9 mouse cellular contexts compared by ENCODE assay signal in genomic region chr2:30933917-30934450, GRCm38 (mm10). TPM values are rescaled to one million over a fixed set of nuclear protein-coding genes. Genes with fewer than 3 reads are reported as not detected.
A peak's percentile ranks its signal among the peaks of the same experiment; 100 is the strongest.
DNase-seq lines count a peak whose midpoint lies in the region; ATAC-seq lines count a peak whose summit lies in the region.
"Had no signal": no experiment of that assay in that cellular context is flagged by ENCODE, and none has a peak within 500 bp of the region (broad histone marks: within the 10 kb centered on the region; RNA-seq: fewer than 3 reads in every experiment).

No protein-coding gene starts in this region.

- 0 out of 2 replicates have a peak, but pooled peaks cover 2% of the 10 kb centered on the region for H3K27me3 ChIP-seq in kidney, embryonic 14.5 days (ENCODE audit: control insufficient read depth, insufficient read depth, low read length)
- H3K27me3 ChIP-seq in heart, embryonic 10.5 days (ENCODE audit: insufficient read depth, poor library complexity, severe bottlenecking), result peaks cover 7% of the 10 kb centered on the region; the same call in 1 of the 2 replicates
- no peaks in the 10 kb centered on the region for H3K27me3 ChIP-seq in midbrain, embryonic 14.5 days (ENCODE audit: control insufficient read depth, insufficient read depth, low read length)
- no peaks in the 10 kb centered on the region for H3K27me3 ChIP-seq in splenic B cell, adult 2 months (ENCODE audit: control insufficient read depth, insufficient read depth, low read length, poor library complexity, severe bottlenecking)
- H3K27me3 ChIP-seq: midbrain, embryonic 12.5 days had no signal

- no peak for ATAC-seq in kidney, embryonic 14.5 days (ENCODE audit: low FRiP score, low TSS enrichment)
- ATAC-seq in midbrain, embryonic 14.5 days (ENCODE audit: low FRiP score, low TSS enrichment), result no peak

- H3K4me2 ChIP-seq in kidney, embryonic 14.5 days (replicated peaks; ENCODE audit: low read depth, low read length), result no peak overlapping the region
- no peak overlapping the region for H3K4me2 ChIP-seq in midbrain, embryonic 14.5 days (ENCODE audit: low read length)
- H3K4me2 ChIP-seq: midbrain, embryonic 12.5 days had no signal

- no peaks in the 10 kb centered on the region for H3K9me3 ChIP-seq in kidney, embryonic 14.5 days (ENCODE audit: control insufficient read depth, low read length)
- no peaks in the 10 kb centered on the region for H3K9me3 ChIP-seq in heart, embryonic 10.5 days
- H3K9me3 ChIP-seq in midbrain, embryonic 14.5 days (ENCODE audit: control insufficient read depth, low read length), result no peaks in the 10 kb centered on the region
- H3K9me3 ChIP-seq: midbrain, embryonic 12.5 days had no signal

- no peak overlapping the region for H3K4me3 ChIP-seq in kidney, embryonic 14.5 days (ENCODE audit: low read length)
- no peak overlapping the region for H3K4me3 ChIP-seq in heart, embryonic 10.5 days
- no peak overlapping the region for H3K4me3 ChIP-seq in midbrain, embryonic 14.5 days (replicated peaks; ENCODE audit: low read depth, low read length)
- H3K4me3 ChIP-seq: midbrain, embryonic 12.5 days had no signal

- 0 out of 2 replicates have a peak, but pooled peaks cover 3% of the 10 kb centered on the region for H3K4me1 ChIP-seq in kidney, embryonic 14.5 days (ENCODE audit: control insufficient read depth, insufficient read depth, low read length)
- peaks cover 10% of the 10 kb centered on the region for H3K4me1 ChIP-seq in heart, embryonic 10.5 days
- H3K4me1 ChIP-seq in midbrain, embryonic 14.5 days (ENCODE audit: control insufficient read depth, insufficient read depth, low read length), result peaks cover 10% of the 10 kb centered on the region; the same call in 1 of the 2 replicates

- no peak overlapping the region for H3K27ac ChIP-seq in kidney, embryonic 14.5 days (ENCODE audit: low read depth, low read length)
- no peak overlapping the region for H3K27ac ChIP-seq in heart, embryonic 10.5 days
- H3K27ac ChIP-seq in midbrain, embryonic 14.5 days (replicated peaks; ENCODE audit: low read depth, low read length), result no peak overlapping the region

- no peaks in the 10 kb centered on the region for H3K36me3 ChIP-seq in kidney, embryonic 14.5 days (ENCODE audit: control insufficient read depth, insufficient read depth, low read length)
- H3K36me3 ChIP-seq in heart, embryonic 10.5 days, result no peaks in the 10 kb centered on the region
- no peaks in the 10 kb centered on the region for H3K36me3 ChIP-seq in midbrain, embryonic 14.5 days (ENCODE audit: control insufficient read depth, insufficient read depth, low read length)
- H3K36me3 ChIP-seq in splenic B cell, adult 2 months (ENCODE audit: control insufficient read depth, insufficient read depth, low read length, poor library complexity, severe bottlenecking), result peaks cover 2% of the 10 kb centered on the region; the same call in 1 of the 2 replicates
- H3K36me3 ChIP-seq: midbrain, embryonic 12.5 days had no signal

- DNase-seq in kidney, adult 11 months, result peak; percentile 57
- DNase-seq in adipocyte (ENCODE audit: low spot score), result peak; percentile 89
- DNase-seq in embryo, embryonic 11 days, result peak; percentile 79
- DNase-seq in heart, embryonic 10.5 days (ENCODE audit: low spot score), result peak; percentile 88
- DNase-seq in layer of hippocampus, postnatal 14 days (ENCODE audit: low spot score in 2 of 2), result peak; percentile 80 to 83
- DNase-seq in midbrain, embryonic 14.5 days, result peak; percentile 87
- peak; percentile 83 for DNase-seq in splenic B cell, adult 2 months (ENCODE audit: low read depth, low spot score)

- 20% methylated on average over 7 of the region's 7 CpGs for WGBS in kidney, embryonic 14.5 days
- WGBS in heart, embryonic 10.5 days, result 20% methylated on average over 7 of the region's 7 CpGs
- WGBS in midbrain, embryonic 14.5 days, result 16% methylated on average over 7 of the region's 7 CpGs

- no peak overlapping the region for H3K9ac ChIP-seq in kidney, embryonic 14.5 days (ENCODE audit: low read depth, low read length)
- no peak overlapping the region for H3K9ac ChIP-seq in midbrain, embryonic 14.5 days (replicated peaks; ENCODE audit: low read length)
- H3K9ac ChIP-seq: midbrain, embryonic 12.5 days had no signal

RNA-seq across cellular contexts. Expression of gene Ptges, which starts 4.3 kb away (rescaled TPM):
- 6.1 and 7.2 TPM in 2 replicates for polyA plus RNA-seq in kidney, embryonic 14.5 days (2014; fragmentation: Nextera tagmentation; extraction: Ambion mirVana)
- polyA plus RNA-seq in heart, embryonic 10.5 days (2016; fragmentation: Nextera tagmentation; extraction: Ambion mirVana), result 4.2 and 6.1 TPM in 2 replicates
- 1 to 10 TPM; 4.4 to 5.8 TPM for total RNA-seq in layer of hippocampus, postnatal 14 days (2021)
- polyA plus RNA-seq in midbrain, embryonic 14.5 days (2014; fragmentation: Nextera tagmentation; extraction: Ambion mirVana), result 3.2 and 4.2 TPM in 2 replicates

RNA-seq across cellular contexts. Expression of gene Tor1b, which starts 18.8 kb away (rescaled TPM):
- polyA plus RNA-seq in kidney, embryonic 14.5 days (2014; fragmentation: Nextera tagmentation; extraction: Ambion mirVana), result 31.0 and 39.3 TPM in 2 replicates
- polyA plus RNA-seq in heart, embryonic 10.5 days (2016; fragmentation: Nextera tagmentation; extraction: Ambion mirVana), result 24.6 and 25.4 TPM in 2 replicates
- total RNA-seq in layer of hippocampus, postnatal 14 days (2021), result 10 to 100 TPM; 38.8 TPM
- 19.3 and 19.4 TPM in 2 replicates for polyA plus RNA-seq in midbrain, embryonic 14.5 days (2014; fragmentation: Nextera tagmentation; extraction: Ambion mirVana)

RNA-seq across cellular contexts. Expression of gene Tor1a, which starts 33.7 kb away (rescaled TPM):
- 71.8 and 80.6 TPM in 2 replicates for polyA plus RNA-seq in kidney, embryonic 14.5 days (2014; fragmentation: Nextera tagmentation; extraction: Ambion mirVana)
- 65.1 and 80.5 TPM in 2 replicates for polyA plus RNA-seq in heart, embryonic 10.5 days (2016; fragmentation: Nextera tagmentation; extraction: Ambion mirVana)
- 10 to 100 TPM; 47.0 to 54.0 TPM for total RNA-seq in layer of hippocampus, postnatal 14 days (2021)
- 81.2 and 89.5 TPM in 2 replicates for polyA plus RNA-seq in midbrain, embryonic 14.5 days (2014; fragmentation: Nextera tagmentation; extraction: Ambion mirVana)

RNA-seq across cellular contexts. Expression of gene BC005624, which starts 48.0 kb away (rescaled TPM):
- 48.7 and 52.7 TPM in 2 replicates for polyA plus RNA-seq in kidney, embryonic 14.5 days (2014; fragmentation: Nextera tagmentation; extraction: Ambion mirVana)
- polyA plus RNA-seq in heart, embryonic 10.5 days (2016; fragmentation: Nextera tagmentation; extraction: Ambion mirVana), result 36.9 and 42.6 TPM in 2 replicates
- 10 to 100 TPM; 51.0 to 52.8 TPM for total RNA-seq in layer of hippocampus, postnatal 14 days (2021)
- polyA plus RNA-seq in midbrain, embryonic 14.5 days (2014; fragmentation: Nextera tagmentation; extraction: Ambion mirVana), result 68.2 and 78.7 TPM in 2 replicates

RNA-seq across cellular contexts. Expression of gene Usp20, which starts 48.1 kb away (rescaled TPM):
- polyA plus RNA-seq in kidney, embryonic 14.5 days (2014; fragmentation: Nextera tagmentation; extraction: Ambion mirVana), result 8.7 and 12.5 TPM in 2 replicates
- polyA plus RNA-seq in heart, embryonic 10.5 days (2016; fragmentation: Nextera tagmentation; extraction: Ambion mirVana), result 15.7 and 21.5 TPM in 2 replicates
- 10 to 100 TPM; 84.0 to 85.6 TPM for total RNA-seq in layer of hippocampus, postnatal 14 days (2021)
- 28.5 and 35.8 TPM in 2 replicates for polyA plus RNA-seq in midbrain, embryonic 14.5 days (2014; fragmentation: Nextera tagmentation; extraction: Ambion mirVana)
